Mouse (Mus musculus): ENCODE data around the gene Card14.

The Card14 gene

DNA sequence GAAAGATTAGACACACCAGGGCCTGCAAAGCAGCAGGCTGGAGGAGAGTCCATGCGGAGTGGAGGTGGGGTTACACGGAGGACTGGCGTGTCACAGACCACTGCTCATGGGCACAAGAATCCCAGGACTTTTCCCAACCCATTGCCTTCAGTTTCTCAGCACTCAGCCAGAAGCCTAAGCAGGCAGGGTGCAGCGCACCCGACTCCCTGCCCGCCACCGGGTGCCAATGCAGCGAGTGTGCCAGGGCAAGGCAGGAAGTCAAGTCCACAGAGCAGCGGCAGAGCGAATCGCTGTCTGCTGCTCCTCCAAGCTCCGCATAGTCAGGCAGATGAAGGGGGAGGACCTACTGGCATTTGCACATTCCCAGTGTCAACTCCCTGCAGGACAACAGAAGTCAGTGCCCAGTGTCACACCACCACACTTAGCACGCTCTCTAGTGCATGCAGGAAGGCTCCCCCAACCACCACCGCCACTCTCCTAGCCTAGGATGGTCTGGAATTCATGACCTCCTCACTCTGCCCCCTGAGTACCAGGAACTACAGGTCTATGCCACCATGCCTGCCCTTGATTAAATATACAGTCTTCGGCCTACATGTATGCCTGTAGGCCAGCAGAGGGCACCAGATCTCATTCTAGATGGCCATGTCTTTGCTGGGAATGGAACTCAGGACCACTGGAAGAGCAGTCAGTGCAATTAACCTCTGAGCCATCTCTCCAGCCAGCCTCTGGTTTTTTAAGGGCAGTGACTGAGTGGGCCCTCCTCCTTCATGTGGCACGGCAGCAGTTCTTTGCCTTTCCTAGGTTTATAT lies 2.5 kb upstream of the Card14 start:
- peak; percentile 57 for DNase-seq

DNA sequence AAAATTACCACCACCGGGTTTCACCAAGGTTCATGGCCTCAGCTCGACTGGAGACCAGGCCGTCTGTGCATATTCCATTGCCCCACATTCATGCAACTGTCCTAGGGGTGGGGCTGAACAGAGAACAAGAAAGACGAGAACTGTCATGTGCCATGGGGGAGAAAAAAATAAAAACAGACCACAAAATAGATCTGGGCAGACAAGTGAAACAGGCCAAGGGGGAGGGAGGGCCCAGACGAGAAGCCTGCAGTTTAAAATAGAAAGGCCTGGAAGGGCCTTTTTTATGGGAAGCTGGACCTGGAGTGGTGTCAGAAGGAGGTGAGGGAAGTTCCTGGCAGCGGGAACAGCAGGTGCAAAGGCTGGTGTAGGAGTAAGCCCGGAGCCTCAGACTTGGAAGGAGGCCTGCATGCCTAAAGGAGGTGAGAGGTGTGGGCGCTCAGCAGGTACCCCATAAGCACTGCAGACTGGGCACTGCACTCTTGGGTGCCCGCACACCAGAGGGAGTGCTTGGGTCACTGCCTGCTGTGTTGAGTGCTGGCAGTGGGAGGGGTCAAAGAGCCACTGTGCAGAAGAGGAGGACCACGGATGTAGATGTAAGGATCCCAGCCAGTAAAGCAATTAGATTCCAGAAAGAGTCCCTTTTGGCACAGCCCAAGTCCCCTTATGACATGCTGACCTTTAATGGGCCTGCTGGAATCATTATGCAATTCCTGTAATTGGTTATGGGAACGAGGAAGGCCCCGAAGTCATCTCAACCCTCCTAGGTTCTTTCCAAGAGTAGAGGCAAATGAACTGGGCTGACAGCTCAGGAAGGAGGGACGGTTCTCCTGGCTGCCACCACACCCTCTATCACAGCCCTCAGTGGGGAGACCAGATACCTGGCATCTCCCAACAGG lies 558 bp upstream of the Card14 start:
- no peak for DNase-seq

DNA sequence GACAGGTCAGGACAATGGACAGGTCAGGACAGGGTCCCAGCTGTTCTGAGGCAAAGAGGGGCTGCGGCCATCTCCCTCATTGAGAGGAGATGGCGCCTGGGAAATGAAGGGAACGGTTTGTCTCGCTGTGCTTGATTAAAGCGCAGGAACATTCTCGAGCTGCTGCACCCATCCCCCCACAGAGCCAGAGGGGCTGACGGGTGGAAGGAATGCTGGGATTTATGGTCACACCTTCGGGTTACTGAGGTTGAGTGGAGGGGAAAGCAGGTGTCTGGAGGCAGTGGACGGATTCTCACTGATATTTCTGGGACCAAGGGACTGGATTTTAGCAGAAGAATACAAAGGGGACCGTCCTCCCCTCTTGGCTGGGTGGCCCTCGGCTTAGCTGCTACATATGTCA lies 348 bp downstream of the Card14 start:
- no peak for DNase-seq

DNA sequence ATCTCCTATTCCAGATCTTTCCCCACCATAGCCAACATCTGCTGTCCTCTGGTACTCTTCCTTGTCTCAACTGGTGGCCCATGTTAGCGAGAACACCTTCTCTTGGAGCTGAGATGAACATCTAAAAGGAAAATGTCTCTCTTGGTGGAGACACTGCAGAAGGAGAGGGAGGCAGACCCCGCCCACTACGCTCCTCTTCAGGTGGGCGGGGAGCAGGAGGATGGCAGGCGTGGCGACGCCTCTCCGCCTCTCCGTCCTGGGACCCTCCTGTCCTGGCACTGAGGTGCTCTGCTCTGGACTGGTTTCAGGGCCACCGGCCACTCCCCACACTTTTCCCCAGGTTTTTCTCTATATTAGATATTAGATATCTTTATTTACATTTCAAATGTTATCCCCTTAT lies 3.1 kb downstream of the Card14 start:
- DNase-seq, result no peak

DNA sequence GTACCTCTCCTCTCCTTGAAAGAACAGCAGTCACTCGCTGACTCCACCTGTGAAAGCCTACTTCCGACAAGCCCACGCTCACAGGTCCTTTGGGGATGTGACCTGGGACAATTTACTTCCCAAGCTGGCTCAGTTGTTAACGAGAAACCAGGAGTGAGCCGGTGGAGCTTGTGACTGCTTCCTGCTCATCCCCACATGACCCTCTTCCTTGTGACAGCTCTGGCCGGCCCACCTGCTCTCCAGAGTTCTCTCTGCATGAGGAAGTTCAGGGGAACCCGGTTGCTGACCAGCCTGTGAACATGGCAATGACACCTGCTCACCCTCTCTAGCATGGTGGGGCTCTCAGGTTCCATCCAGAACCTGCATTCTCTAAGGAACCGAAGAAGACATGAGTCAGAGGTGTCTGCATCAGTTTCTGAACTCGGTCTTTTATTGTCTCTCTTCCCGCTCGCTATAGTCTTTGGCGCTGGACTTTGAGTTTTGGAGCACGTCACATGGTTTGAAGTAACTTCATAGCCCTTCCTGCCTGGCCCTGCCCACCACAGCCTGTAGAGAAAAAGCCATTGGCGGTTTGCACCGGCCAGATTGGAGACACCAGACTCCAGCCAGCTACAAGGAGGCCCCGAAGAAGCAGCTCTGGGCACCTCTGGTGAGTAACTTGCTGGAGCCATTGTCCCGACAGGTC lies 6.8 kb downstream of the Card14 start:
- peak; percentile 67 for DNase-seq

DNA sequence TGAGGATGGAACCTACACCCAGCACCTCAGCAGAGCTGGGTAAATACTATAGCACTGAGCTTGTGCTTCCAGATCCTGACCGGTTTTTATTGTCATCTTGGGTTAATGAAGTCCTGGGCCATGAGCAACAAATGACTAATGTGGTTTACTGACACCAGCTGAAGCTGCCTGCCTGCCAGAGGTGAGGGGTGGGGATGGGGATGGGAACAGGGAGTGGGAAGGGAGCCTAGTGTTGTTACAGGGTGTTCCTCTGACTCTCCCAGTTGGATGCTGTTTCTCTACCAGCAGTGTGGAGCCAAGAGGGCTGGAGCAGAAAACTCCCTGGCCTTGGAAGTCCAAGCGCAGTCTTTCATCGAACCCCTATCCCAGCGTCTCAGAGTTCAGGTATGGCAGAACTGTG lies 9.2 kb downstream of the Card14 start:
- DNase-seq, result no peak

DNA sequence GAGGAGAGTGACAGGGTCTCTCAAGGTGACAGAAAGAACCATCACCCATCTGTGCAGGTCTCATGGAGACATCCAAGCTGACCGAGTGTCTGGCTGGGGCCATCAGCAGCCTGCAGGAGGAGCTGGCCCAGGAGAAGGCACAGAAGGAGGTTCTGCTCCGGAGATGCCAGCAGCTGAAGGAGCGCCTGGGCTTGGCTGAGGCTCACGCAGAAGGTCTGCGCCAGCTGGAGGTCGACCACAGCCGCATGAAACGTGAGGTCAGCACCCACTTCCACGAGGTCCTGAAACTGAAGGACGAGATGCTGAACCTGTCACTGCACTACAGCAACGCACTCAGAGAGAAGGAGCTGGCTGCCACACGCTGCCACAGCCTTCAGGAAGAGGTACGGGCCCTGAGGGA lies 15.0 kb downstream of the Card14 start:
- DNase-seq, result no peak

DNA sequence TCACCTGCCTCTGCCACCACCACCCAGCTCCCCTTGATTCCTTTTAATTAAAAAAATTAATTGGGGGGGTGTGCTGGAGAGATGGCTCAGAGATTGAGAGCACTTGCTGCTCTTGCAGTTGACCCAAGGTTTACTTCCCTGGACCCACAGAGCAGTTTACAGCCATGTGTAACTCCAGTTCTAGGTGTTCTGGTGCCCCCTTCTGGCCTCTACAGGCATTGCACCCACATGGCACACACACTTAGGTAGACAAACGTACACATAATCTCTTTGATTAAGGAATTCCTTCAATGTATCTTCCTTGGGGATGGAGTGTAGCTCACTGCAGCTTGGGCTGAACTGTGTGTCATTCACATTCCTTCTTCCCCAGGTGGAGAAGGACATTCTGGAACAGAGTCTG lies 17.5 kb downstream of the Card14 start:
- DNase-seq, result no peak

DNA sequence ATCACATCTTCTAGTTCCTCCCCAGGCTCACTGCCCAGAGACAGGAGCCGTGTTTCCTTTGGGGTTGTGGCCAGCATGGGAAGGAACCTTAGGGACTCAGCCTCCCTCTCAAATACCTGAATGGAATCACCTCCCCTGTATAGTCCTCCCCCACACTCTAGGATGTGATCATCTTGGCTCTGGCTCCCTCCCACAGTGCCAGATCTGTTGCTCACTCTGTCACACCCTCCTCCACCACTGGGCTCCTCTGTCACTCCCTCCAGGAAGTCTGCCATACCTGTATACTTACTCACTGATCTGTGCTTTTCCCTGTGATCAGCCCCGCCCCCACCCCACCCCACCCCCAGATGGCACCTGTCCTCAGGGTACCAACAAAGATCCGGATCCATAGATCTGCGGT lies 23.0 kb downstream of the Card14 start:
- no peak for DNase-seq

DNA sequence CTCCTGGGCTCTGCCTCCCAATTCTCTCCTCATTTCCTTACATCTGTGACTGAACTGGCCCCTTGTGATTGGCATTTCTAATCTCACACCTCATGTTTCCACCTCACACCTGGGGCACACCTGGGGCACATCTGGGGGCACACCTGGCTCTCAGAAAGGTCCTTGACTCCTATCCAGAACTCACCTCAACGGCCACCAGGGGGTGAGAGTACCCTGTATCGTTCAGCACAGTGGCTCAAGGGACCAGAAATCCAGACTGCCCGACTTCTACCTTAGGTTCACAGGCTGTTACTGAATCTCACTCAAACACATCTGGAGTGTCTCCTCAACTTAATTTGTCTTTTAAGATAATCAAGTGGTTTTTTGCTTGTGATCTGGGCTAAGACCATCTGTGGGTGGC lies 24.4 kb downstream of the Card14 start:
- no peak for DNase-seq

DNA sequence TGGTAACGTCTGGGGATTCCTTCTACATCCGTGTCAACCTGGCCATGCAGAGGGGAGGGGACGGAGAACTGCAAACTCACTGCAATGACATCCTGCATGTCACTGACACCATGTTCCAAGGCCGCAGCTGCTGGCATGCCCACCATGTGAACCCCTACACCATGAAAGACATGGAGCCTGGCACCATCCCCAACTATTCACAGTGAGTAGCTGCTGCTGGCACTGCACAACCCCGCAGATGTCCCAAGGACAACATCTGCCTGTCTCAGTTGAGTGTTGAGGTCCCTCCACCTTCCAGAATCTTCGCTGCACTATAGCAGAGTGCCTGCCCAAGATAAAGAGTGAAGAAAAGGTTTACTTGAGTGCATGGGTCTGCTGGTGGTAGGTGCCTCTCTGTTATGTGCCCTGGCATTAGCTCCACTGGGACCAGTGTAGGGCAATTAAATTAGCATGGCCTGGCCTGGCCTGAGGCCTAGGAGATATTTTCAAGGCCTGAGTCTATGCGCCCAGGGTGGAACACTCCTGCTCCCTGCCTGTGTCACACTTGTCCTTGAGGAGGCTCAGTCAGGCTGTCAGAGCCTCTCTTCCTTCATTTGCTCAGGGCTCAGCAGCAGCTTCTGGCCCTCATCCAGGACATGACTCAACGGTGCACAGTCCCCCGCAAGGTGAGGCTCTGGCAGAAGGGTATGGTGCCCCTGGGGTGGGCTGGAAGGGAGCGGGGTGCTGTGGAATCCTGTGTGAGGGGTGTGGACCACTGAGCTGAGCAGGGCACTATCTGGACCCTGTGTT lies 30.9 kb downstream of the Card14 start:
- no peak for DNase-seq

DNA sequence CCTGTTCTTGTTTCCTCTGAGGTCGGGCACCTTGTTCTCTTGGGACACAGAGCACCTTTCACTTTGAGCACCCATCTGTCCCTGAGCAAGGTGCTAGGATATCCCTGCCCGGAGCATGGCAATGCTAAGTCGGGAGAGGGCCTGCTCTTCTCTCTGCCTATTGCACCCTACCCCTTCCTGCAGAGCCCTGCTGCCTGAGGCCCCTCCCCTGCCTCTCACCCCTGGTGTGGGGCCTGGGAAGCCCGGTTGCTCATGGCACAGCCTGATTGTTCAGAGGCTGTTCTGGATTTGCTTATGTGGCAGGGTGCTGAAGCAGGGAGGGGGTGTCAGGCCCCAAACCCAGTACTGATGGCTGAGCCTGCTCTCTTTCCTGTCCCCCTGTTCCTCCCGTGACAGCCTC lies 31.6 kb downstream of the Card14 start:
- no peak for DNase-seq

DNA sequence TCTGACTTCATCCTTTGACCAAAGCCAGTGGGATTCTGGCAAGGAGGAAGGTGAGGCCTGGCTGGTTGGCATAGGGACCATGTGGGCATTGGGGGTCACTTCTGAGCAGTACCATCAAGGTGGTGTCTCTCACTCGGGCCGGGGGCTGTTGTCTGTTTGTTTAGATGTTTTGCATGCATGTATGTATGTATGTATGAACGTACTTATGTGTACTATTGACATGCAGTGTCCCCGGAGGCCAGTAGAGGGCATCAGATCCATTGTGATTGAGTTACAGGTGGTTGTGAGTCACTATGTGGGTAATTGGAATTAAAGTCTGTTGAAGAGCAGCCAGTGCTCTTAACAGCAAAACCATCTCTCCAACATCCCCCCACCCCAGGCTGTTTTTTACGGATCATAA lies 32.1 kb downstream of the Card14 start:
- peak; percentile 79 for DNase-seq

DNA sequence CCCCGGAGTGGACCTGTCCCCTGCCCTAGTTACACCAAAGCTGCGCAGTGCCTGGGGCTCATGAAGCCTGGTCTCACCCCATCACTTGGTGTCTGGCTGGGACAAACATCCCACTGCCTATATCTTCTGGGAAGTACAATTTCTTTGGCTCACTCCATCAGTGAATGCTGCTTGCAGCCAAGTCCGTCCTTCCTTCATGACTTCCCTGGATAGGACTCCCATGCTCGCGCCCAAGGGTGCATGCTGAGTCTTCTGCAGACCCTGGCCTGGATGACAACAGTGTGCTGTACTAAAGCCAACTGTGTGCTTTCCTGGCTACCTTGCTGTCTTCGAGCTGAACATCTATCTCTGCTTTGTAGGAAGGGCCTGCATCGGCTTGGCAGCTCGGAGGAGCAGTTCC lies 36.6 kb downstream of the Card14 start:
- no peak for DNase-seq

DNA sequence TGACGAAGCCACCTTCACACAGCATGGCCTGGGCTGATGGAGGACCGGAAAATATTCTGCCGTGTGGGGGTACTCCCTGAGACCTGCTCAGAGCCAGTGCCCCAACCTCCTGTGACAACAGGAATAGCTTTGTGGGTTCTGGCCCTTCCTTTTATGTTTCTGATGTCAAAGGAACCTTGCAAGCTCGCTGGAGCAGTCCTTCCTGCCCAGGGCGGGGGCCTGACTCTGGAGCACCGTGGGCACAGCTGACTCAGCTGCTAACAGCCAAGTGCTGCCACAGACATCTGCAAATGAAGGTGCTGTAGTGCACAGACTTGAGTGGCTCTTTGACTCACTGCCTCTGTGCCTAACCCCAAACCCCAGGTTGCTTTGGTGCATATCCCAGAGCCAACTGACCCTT lies 37.3 kb downstream of the Card14 start:
- DNase-seq, result no peak

DNA sequence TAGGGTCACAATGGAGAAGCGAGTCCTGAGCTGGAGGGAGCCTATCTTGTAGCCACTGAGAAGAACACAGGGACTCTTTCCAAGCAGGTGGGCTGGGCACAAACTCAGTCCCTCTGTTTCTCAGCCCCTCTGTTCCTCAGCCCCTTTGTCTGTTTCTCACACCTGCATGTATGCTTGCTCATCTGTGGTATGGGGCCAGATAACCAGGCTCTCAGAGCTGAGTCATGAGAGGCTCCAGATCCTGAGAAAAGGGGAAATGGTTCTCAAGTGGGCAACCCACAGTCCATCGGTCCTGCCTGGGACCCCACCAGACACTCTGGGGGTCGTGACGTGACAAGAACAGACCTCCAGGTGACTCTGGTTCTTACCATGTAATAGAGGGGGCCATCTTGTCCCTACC lies 39.6 kb downstream of the Card14 start:
- DNase-seq, result no peak

DNA sequence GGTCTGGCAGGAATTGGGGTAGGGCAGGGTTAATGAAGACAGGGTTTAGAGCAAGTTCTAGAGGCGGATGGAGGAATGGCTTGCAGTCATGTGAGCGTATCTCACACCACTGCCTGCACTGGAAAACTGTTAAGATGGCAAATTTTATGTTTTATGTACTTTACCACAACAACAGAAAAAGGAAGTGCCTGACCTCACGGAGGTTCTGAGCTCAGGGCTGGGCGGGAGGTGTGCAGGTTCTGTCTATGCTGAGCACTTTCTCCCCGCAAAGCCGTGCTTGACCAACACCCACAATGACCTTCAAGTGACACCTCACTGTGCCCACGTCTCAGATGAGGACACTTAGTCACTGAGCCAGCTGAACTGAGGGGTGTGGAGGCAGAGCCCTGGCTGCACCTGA lies 44.5 kb downstream of the Card14 start:
- no peak for DNase-seq

DNA sequence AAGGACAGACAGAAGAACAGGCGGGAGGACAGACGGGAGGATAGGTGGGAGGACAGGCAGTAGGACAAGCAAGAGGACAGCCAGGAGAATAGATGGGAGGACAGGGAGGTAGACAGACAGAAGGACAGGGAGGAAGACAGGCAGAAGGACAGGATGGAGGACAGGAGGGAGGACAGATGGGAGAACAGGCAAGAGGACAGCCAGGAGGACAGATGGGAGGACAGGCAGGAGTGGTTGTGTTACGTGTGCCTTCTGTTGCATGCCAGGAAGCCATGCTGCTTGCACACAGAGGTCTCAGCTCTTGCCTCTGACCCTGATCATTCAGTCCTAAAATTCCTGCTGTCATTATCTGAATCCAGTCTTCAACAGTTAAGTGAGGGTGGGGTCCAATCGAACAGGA lies 46.4 kb downstream of the Card14 start:
- no peak for DNase-seq

DNA sequence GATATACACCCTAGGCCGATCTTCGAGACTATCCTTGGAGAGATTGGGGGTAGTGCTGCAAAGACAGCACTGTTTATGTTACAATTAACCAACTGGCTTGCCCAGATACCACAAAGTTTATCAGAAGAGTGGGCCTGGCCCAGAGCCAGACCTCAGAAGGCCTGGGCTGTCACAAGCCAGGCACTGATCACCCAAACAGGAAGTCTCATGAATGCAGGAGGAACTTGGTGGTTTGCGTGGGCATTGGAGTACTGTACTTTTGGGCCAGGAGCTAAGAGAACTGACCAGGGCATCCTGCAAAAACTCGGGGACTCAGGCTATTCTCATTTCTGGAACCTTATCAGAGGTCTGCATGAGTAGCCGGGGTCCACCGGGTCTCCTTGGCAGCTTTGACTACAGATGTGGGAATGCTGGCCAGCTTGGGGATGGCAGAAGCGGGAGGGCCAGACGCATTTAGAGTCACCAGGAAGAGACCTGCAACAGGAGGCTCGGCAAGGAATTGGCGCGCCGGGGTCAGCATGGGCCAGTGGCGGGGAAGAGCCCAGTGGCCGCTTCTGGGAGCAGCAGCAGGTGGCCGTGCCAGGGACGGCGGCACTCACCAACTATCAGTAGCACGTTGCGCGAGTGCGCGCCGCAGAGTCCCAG lies 47.4 kb downstream of the Card14 start:
- peak; percentile 58 for DNase-seq

DNA sequence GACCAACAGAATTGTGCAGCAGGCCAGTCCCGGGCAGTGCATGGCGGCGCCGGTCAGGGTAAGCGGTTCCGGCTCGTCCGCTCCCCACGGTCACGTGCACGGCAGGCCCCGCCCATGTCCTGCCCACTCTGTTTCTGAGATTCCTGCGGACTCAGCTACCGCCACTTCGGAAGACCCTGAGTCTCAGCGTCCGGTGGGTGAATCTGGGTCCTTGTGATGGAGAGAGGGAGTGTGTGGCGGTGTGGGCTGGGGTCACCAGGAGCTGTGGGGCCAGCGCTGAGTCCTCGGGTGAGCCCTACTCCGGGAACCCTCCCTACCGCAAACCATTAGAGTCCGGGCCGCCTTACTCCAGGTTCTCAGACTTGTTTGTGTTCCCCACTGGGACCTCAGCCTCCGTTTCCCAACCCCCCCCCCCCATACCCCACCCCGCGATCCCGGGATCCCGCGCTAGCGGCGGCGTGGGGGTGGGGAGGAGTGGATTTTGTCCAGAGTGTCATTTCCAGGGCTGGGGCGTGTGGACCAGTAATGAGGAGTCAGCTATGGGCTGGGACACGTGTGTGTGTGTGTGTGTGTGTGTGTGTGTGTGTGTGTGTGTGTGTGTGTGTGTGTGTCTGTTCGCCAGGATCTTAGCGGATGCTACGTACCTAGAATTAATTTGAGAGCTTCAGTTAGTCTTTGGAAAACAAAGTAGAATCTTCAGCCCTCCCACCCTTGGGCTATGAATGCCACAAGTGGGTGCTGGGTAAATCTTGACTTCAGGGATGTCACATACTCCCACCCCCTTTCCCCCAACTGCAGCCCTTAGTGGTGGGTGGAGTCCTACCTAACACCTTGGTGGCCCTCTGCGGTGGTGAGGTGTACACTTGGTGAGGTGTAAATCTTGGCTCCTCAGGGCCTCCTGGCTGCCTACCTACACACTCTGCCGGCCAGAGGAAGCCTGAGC lies 48.1 kb downstream of the Card14 start, which contains the start of the genes Sgsh and Slc26a11:
Sgsh (minus strand) TSS at position 94 of the 943 bp plus-strand sequence.
Slc26a11 (plus strand) TSS at position 115 of the 943 bp plus-strand sequence.
- peak; percentile 94 for DNase-seq

DNA sequence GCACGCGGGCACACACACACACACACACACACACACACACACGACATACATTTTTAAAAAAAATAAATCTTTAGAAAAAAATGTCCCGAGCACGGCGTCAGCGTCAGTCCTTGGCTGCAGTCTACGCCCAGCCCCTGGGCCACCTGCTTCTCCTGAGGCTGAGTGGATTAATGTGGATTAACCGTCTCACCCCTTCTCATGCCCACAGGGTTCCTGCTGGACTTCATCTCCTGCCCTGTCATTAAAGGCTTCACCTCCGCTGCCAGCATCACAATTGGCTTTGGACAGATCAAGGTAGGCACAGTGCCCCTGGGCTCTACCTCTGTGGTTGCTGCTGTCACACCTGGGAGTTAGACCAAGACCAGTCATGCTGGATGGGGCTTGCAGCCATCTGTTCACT lies 51.5 kb downstream of the Card14 start:
- no peak for DNase-seq

Measured in kidney, postnatal 14 days (tissue).